Mouse (Mus musculus): ENCODE results near the gene Rbm25. TPM values are rescaled to one million over a fixed set of nuclear protein-coding genes. Genes with fewer than 3 reads are reported as not detected.

Rbm25 gene
- total RNA-seq, 2 experiments from 2014 or later: 43.0 to 52.8 TPM

GRCm38 (mm10) chr12:83686575-83687350 lies 55.7 kb downstream of the Rbm25 start:
- DNase-seq: no peak
- Histone ChIP-seq H3K27ac (no peak overlapping the region), H3K4me3 (no peak overlapping the region)
- intact Hi-C loops (cut with DNase I): loop anchor here (5.0 kb wide), 1 partner anchor 54 kb away; the partner anchor contains the start of gene Rbm25
- 0 out of 2 replicates have a peak, but pooled peaks have one; percentile 7 for TF ChIP-seq CTCF (IDR thresholded peaks at IDR 0.05)

DNA sequence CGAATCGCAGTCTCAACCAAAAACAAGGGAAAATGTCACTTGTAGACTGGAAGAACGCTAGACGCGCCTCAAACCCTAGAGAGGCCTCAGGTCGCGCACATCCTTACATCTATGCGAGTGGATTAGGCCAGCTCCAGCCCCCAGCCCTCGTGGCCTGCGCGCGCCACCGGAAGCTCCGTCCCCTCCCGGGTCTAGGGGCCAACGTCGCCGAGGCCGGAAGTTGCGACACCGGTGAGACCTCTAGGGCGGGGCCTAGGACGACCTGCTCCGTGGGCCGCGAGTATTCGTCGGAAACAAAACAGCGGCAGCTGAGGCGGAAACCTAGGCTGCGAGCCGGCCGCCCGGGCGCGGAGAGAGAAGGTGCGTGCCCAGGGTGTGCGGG lies 56.9 kb downstream of the Rbm25 start, which contains the start of gene Psen1:
Gene Psen1 (plus strand): TSS at position 219 of the 382 bp plus-strand sequence.
- intact Hi-C loops (cut with DNase I): loop anchor here (5.0 kb wide), 1 partner anchor 56 kb away; the partner anchor contains the start of gene Rbm25
- DNase-seq: peak; percentile 97
- no peak for TF ChIP-seq CTCF (IDR thresholded peaks at IDR 0.05)
- Histone ChIP-seq H3K27ac (peak within 1 kb of the TSS; percentile 97), H3K4me3 (peak within 1 kb of the TSS; percentile 94)

GRCm38 (mm10) chr12:83688316-83689086 lies 57.5 kb downstream of the Rbm25 start:
- intact Hi-C loops (cut with DNase I): loop anchor here (5.0 kb wide), 1 partner anchor 56 kb away; the partner anchor contains the start of gene Rbm25
- peak overlapping the region; percentile 94 for H3K4me3 ChIP-seq
- no peak for TF ChIP-seq CTCF (IDR thresholded peaks at IDR 0.05)
- no peak for DNase-seq
- peak overlapping the region; percentile 97 for H3K27ac ChIP-seq

GRCm38 (mm10) chr12:83689087-83689432 lies 58.0 kb downstream of the Rbm25 start:
- no peak for TF ChIP-seq CTCF (IDR thresholded peaks at IDR 0.05)
- intact Hi-C loops (cut with DNase I): loop anchor here (5.0 kb wide), 1 partner anchor 57 kb away; the partner anchor contains the start of gene Rbm25
- no peak for DNase-seq
- peak overlapping the region; percentile 94 for H3K4me3 ChIP-seq
- H3K27ac ChIP-seq: peak overlapping the region; percentile 97

DNA sequence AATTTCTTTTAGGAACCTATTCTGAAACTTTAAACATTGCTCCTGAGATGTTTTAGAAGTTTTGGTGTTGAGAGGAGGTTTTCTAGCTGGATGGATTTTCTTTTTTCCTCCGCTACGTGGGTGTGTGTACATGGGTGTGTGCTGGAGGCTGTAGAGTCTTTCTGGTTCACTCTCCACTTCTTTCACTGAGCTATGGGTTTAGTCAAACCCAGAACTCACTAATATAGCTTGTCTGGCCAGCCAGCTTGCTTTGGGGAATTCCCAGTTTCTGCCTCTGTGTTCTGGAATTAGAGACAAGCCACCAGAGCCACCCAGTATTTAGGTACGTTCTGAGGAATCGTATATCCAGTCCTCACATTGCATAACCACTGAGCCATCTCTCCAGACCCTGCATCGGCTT lies 63.0 kb downstream of the Rbm25 start:
- no peak for DNase-seq
- H3K27ac ChIP-seq: no peak overlapping the region
- intact Hi-C loops (cut with DNase I): no loop called here
- no peak overlapping the region for H3K4me3 ChIP-seq
- TF ChIP-seq CTCF (IDR thresholded peaks at IDR 0.05): no peak

DNA sequence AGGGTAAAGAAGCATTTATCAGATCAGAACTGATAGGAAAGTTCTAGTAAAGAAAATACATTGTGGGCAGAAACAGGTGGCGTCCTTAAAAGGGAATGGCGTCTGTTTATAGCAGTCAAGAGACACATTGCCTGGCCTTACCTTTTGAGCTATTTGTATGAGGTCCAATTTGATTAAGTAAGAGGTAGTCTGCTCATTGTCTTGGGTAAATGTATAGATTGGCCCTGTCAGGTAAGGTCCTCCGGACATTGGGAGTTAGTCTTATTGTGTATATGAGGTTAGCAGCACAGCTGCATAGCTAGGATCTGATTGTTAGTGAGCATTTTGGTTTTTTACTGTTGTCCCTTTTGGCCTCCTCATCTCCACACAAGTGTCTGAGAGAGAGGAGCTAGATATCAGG lies 63.6 kb downstream of the Rbm25 start:
- no peak for DNase-seq
- intact Hi-C loops (cut with DNase I): no loop called here
- no peak overlapping the region for H3K27ac ChIP-seq
- H3K4me3 ChIP-seq: no peak overlapping the region
- TF ChIP-seq CTCF (IDR thresholded peaks at IDR 0.05): no peak

- TF ChIP-seq CTCF (IDR thresholded peaks at IDR 0.05): no peak
- DNase-seq: no peak
- Histone ChIP-seq H3K4me3 (no peak overlapping the region), H3K27ac (no peak overlapping the region)
- intact Hi-C loops (cut with DNase I): no loop called here
These were observed 67.6 kb downstream of the Rbm25 start for GRCm38 (mm10) chr12:83698637-83699036.

DNA sequence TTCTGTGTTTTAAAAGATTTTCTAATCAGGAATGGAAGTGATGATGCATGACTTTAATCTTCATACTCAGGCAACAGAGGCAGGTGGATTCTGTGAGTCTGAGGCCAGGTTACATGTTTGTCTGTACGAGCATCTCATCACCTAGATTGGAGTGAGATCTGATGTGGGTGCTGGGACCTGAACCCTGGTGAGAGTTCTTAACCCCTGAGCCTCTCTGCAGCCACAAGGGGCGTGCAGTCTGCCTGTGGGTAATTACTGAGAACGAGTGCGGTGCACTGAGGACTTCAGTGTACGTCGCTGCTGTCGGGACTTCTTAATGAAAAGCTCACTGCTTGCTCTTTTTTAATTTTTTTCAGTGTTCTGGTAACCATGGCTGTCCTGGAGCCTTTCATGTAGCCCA lies 70.6 kb downstream of the Rbm25 start:
- Histone ChIP-seq H3K27ac (no peak overlapping the region), H3K4me3 (no peak overlapping the region)
- TF ChIP-seq CTCF (IDR thresholded peaks at IDR 0.05): no peak
- intact Hi-C loops (cut with DNase I): no loop called here
- no peak for DNase-seq

- no peak for DNase-seq
- Histone ChIP-seq H3K27ac (no peak overlapping the region), H3K4me3 (no peak overlapping the region)
- intact Hi-C loops (cut with DNase I): no loop called here
- no peak for TF ChIP-seq CTCF (IDR thresholded peaks at IDR 0.05)
These were observed 71.8 kb downstream of the Rbm25 start for GRCm38 (mm10) chr12:83702796-83703195.

GRCm38 (mm10) chr12:83706951-83707350 lies 75.9 kb downstream of the Rbm25 start:
- no peak overlapping the region for H3K4me3 ChIP-seq
- no peak for DNase-seq
- intact Hi-C loops (cut with DNase I): no loop called here
- H3K27ac ChIP-seq: no peak overlapping the region
- TF ChIP-seq CTCF (IDR thresholded peaks at IDR 0.05): no peak

DNA sequence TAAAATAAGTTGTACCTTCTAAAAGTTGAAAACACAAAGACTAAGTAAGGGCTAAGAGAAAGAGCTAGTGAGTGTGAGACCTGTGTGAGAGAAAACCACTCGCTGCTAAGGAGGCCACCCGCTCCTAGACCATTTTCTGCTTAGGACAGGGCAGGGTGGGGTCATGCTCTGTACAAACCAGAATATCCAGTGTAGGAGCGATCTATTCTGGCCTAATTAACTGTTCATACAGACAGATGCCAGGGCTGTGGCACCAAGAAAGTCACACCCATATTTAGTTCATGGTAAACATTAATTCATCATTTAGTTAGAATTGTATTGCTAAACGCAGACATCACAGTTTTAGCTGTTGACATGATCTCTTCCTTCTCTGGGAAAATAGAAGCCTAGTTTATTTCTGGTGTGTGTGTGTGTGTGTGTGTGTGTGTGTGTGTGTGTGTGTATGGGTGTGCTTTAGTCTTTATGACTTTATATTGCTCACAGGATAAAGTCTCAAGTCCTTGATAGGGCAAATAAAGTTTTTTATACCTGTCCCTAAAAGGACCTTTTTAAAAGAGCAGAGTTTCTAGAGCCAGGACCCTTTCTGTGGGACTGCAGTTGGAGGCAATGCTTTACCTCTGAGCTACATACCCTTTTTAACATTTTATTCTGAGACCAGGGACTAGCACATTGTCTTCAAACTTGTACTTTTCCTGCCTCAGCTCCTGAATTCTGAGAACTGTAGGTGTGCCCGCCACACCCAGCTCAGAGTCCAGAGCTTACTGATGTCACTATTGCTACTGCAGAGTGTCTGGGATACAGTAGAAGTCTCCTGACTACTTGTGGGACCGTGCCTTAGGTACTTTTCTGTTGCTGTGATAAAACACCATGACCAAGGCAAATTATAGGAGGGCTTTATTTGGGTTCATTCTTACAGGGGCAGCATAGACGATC lies 77.4 kb downstream of the Rbm25 start:
- intact Hi-C loops (cut with DNase I): no loop called here
- no peak for TF ChIP-seq CTCF (IDR thresholded peaks at IDR 0.05)
- DNase-seq: no peak
- Histone ChIP-seq H3K27ac (no peak overlapping the region), H3K4me3 (no peak overlapping the region)

GRCm38 (mm10) chr12:83709934-83710333 lies 78.9 kb downstream of the Rbm25 start:
- TF ChIP-seq CTCF (IDR thresholded peaks at IDR 0.05): no peak
- intact Hi-C loops (cut with DNase I): loop anchor here (10.0 kb wide), 2 partner anchors 325 to 355 kb away; partner anchors contain the start of genes Acot4, Acot5 and Gm49366
- DNase-seq: no peak
- H3K27ac ChIP-seq: no peak overlapping the region
- H3K4me3 ChIP-seq: no peak overlapping the region

Measured in gastrocnemius, adult 2 months (tissue).